Mouse (Mus musculus): ENCODE results near the gene Nprl2. TPM values are rescaled to one million over a fixed set of nuclear protein-coding genes. Genes with fewer than 3 reads are reported as not detected.

Nprl2 gene
- polyA plus RNA-seq (2014; fragmentation: Nextera tagmentation; extraction: Ambion mirVana): 71.5 and 74.9 TPM in 2 replicates

DNA sequence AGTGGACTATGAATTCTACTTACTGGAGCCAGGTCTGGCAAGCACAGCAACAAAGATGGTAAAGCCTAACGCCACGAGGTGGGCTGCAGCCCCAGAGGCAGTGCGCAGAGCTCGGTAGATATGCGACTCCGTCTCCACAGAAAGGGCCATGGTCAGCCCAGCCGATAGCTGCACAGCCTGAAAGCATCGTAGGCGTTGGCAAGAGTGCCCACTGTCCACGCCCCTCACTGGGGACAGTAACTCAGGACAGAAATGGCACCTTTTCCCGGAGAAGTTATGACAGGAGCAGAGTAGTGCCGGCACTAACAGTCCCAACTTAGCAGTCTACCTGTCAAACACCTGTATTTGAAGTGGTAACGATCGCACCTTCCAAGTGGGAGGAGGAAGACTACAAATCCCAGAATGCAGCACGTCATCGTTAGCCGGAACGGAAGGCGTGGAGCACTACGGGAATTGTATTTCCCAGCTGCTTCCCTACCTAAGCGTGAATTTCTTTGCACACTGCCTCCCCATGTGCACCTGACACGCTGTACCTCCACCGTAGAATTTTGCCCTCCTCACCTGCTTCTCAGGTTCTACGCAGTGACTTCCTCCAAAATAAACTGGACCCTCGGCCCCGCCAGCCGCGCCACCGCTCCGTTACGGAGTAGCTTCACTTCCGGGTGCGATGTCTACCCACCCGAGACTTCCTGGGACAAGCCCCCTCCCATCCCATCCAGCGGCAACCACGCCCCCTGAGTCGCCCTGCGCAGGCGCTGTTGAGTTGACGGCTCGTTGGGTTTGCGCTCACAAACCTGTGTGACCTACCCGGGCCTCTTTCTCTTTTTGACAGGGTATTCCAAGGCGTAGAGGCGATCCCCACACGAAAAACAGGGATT, at the start of gene Nprl2, which contains the start of gene Cyb561d2:
TSS of gene Nprl2 (plus strand) at position 753 of the 878 bp plus-strand sequence.
TSS of gene Cyb561d2 (minus strand) at position 720 of the 878 bp plus-strand sequence.
- Histone ChIP-seq H3K4me3 (ENCODE audit: low read depth, low read length) (peak within 1 kb of the TSS; percentile 60), H3K9ac (replicated peaks; ENCODE audit: low read depth, low read length) (peak within 1 kb of the TSS; percentile 54), H3K4me1 (ENCODE audit: control insufficient read depth, insufficient read depth, low read length) (peaks cover 24% of the 10 kb centered on the region), H3K36me3 (ENCODE audit: control insufficient read depth, insufficient read depth, low read length) (peaks cover 33% of the 10 kb centered on the region), H3K27me3 (ENCODE audit: control insufficient read depth, insufficient read depth, low read length) (no peaks in the 10 kb centered on the region), H3K9me3 (ENCODE audit: control insufficient read depth, low read length) (no peaks in the 10 kb centered on the region), H3K27ac (ENCODE audit: low read depth, low read length) (0 out of 2 replicates have a peak within 1 kb of the TSS, but pooled peaks have one; percentile 44), H3K4me2 (ENCODE audit: low read depth, low read length) (peak within 1 kb of the TSS; percentile 85)
- WGBS: 1% methylated on average over 46 of the region's 46 CpGs
- peak; percentile 84 for ATAC-seq (ENCODE audit: low read depth)

DNA sequence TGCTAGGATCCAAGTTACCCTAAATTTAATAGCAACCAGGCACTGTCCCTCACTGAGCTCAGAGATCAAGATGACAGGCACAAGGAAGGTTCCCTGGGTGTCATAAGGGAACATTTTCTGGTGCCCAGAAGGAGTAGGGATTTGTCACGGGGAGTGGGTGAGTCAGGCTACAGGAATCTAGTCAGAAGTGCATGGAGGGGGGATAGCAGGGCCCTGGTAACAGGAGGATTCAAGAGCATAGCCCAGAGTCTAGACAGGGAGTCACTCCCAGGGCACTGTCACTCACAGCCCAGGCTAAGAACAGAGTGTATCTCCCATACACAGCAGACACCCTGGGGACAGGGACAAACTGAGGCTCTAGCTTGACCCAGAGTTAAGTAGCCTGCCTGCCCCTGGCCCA, 48.5 kb upstream of the Nprl2 start:
- H3K9me3 ChIP-seq (ENCODE audit: control insufficient read depth, low read length): no peaks in the 10 kb centered on the region
- H3K36me3 ChIP-seq (ENCODE audit: control insufficient read depth, insufficient read depth, low read length): 0 out of 2 replicates have a peak, but pooled peaks cover 4% of the 10 kb centered on the region
- H3K4me1 ChIP-seq (ENCODE audit: control insufficient read depth, insufficient read depth, low read length): peaks cover 11% of the 10 kb centered on the region; the same call in 1 of the 2 replicates
- H3K27me3 ChIP-seq (ENCODE audit: control insufficient read depth, insufficient read depth, low read length): no peaks in the 10 kb centered on the region
- no peak overlapping the region for H3K27ac ChIP-seq (ENCODE audit: low read depth, low read length)
- H3K4me2 ChIP-seq (ENCODE audit: low read depth, low read length): no peak overlapping the region
- WGBS: 63% methylated on average over 1 of the region's 1 CpGs
- H3K4me3 ChIP-seq (ENCODE audit: low read depth, low read length): no peak overlapping the region
- no peak for ATAC-seq (ENCODE audit: low read depth)
- no peak overlapping the region for H3K9ac ChIP-seq (replicated peaks; ENCODE audit: low read depth, low read length)

DNA sequence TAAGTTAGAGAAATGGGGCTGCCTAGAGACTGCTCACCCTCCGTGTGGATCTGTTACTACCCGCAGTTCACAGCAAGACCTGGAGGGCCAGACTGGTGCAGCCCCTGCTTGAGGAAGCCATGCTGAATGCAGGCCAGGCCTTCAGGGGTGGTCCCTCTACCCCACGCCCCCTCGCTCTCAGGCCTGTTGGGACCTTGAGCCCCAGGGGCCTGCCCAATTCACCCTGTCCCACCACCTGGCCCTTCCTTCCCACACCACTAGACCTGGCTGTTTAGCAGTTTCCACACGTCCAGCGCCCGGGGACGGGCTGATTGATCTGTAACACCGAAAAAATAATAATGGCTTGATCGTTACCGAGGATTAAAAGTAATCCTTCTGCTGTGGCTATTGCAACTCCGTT, 47.8 kb upstream of the Nprl2 start:
- Histone ChIP-seq H3K4me2 (ENCODE audit: low read depth, low read length) (no peak overlapping the region), H3K9ac (replicated peaks; ENCODE audit: low read depth, low read length) (no peak overlapping the region), H3K27me3 (ENCODE audit: control insufficient read depth, insufficient read depth, low read length) (no peaks in the 10 kb centered on the region), H3K4me3 (ENCODE audit: low read depth, low read length) (no peak overlapping the region), H3K9me3 (ENCODE audit: control insufficient read depth, low read length) (no peaks in the 10 kb centered on the region), H3K27ac (ENCODE audit: low read depth, low read length) (no peak overlapping the region), H3K36me3 (ENCODE audit: control insufficient read depth, insufficient read depth, low read length) (0 out of 2 replicates have a peak, but pooled peaks cover 4% of the 10 kb centered on the region), H3K4me1 (ENCODE audit: control insufficient read depth, insufficient read depth, low read length) (peaks cover 11% of the 10 kb centered on the region; the same call in 1 of the 2 replicates)
- 68% methylated on average over 12 of the region's 12 CpGs for WGBS
- no peak for ATAC-seq (ENCODE audit: low read depth)

- 90% methylated on average over 3 of the region's 3 CpGs for WGBS
- H3K27ac ChIP-seq (ENCODE audit: low read depth, low read length): no peak overlapping the region
- no peaks in the 10 kb centered on the region for H3K9me3 ChIP-seq (ENCODE audit: control insufficient read depth, low read length)
- H3K27me3 ChIP-seq (ENCODE audit: control insufficient read depth, insufficient read depth, low read length): no peaks in the 10 kb centered on the region
- H3K4me3 ChIP-seq (ENCODE audit: low read depth, low read length): no peak overlapping the region
- H3K36me3 ChIP-seq (ENCODE audit: control insufficient read depth, insufficient read depth, low read length): 0 out of 2 replicates have a peak, but pooled peaks cover 4% of the 10 kb centered on the region
- no peak for ATAC-seq (ENCODE audit: low read depth)
- H3K9ac ChIP-seq (replicated peaks; ENCODE audit: low read depth, low read length): no peak overlapping the region
- no peak overlapping the region for H3K4me2 ChIP-seq (ENCODE audit: low read depth, low read length)
- H3K4me1 ChIP-seq (ENCODE audit: control insufficient read depth, insufficient read depth, low read length): peaks cover 11% of the 10 kb centered on the region; the same call in 1 of the 2 replicates
Observed at GRCm38 (mm10) chr9:107496359-107496758, 45.7 kb upstream of the Nprl2 start.

- ATAC-seq (ENCODE audit: low read depth): no peak
- H3K4me2 ChIP-seq (ENCODE audit: low read depth, low read length): no peak overlapping the region
- H3K4me3 ChIP-seq (ENCODE audit: low read depth, low read length): no peak overlapping the region
- no peak overlapping the region for H3K9ac ChIP-seq (replicated peaks; ENCODE audit: low read depth, low read length)
- H3K9me3 ChIP-seq (ENCODE audit: control insufficient read depth, low read length): no peaks in the 10 kb centered on the region
- H3K4me1 ChIP-seq (ENCODE audit: control insufficient read depth, insufficient read depth, low read length): peaks cover 23% of the 10 kb centered on the region
- 65% methylated on average over 3 of the region's 3 CpGs for WGBS
- H3K27me3 ChIP-seq (ENCODE audit: control insufficient read depth, insufficient read depth, low read length): no peaks in the 10 kb centered on the region
- H3K27ac ChIP-seq (ENCODE audit: low read depth, low read length): no peak overlapping the region
- 0 out of 2 replicates have a peak, but pooled peaks cover 4% of the 10 kb centered on the region for H3K36me3 ChIP-seq (ENCODE audit: control insufficient read depth, insufficient read depth, low read length)
Observed at GRCm38 (mm10) chr9:107500708-107501286, 41.2 kb upstream of the Nprl2 start.

DNA sequence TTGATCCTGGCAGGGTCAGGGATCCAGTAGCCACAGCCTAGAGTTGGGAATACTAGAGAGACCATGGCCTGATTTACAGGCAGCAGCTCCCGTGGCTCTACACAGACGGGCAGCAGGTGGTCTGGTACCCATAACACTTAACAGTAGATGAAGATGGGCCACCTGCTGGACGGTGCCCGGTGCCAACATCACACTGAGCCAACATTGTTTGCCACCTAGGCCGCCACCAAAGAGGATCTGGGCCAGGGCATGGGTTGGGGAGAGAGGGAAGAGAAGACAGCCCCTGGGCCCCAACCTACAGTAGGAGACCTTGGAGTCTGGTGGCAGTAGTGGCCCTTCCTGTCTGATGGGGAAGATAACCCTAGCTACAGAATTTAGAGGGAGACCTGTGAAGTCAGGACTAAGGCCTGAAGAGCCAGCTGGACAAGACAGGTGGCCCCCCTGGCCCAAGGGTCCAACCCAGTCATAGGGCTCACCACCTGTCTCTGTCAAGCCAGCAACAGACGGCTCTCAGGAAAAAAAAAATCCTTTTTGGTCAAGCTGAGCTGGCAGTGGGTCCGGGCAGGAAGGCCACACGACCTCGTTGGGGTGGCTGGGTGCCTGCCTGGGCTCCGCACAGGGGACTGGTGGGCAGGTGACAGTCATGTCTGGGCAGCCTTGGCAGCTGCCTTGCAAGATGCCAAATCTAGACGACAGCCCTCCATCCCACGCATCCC, 39.7 kb upstream of the Nprl2 start:
- Histone ChIP-seq H3K36me3 (ENCODE audit: control insufficient read depth, insufficient read depth, low read length) (0 out of 2 replicates have a peak, but pooled peaks cover 4% of the 10 kb centered on the region), H3K4me2 (ENCODE audit: low read depth, low read length) (no peak overlapping the region), H3K9ac (replicated peaks; ENCODE audit: low read depth, low read length) (no peak overlapping the region), H3K27ac (ENCODE audit: low read depth, low read length) (no peak overlapping the region), H3K27me3 (ENCODE audit: control insufficient read depth, insufficient read depth, low read length) (no peaks in the 10 kb centered on the region), H3K4me1 (ENCODE audit: control insufficient read depth, insufficient read depth, low read length) (peaks cover 38% of the 10 kb centered on the region), H3K4me3 (ENCODE audit: low read depth, low read length) (no peak overlapping the region), H3K9me3 (ENCODE audit: control insufficient read depth, low read length) (no peaks in the 10 kb centered on the region)
- WGBS: 79% methylated on average over 12 of the region's 12 CpGs
- ATAC-seq (ENCODE audit: low read depth): no peak

- Histone ChIP-seq H3K9ac (replicated peaks; ENCODE audit: low read depth, low read length) (no peak overlapping the region), H3K36me3 (ENCODE audit: control insufficient read depth, insufficient read depth, low read length) (no peaks in the 10 kb centered on the region), H3K9me3 (ENCODE audit: control insufficient read depth, low read length) (no peaks in the 10 kb centered on the region), H3K4me3 (ENCODE audit: low read depth, low read length) (no peak overlapping the region), H3K27me3 (ENCODE audit: control insufficient read depth, insufficient read depth, low read length) (no peaks in the 10 kb centered on the region), H3K27ac (ENCODE audit: low read depth, low read length) (peak overlapping the region; percentile 83), H3K4me1 (ENCODE audit: control insufficient read depth, insufficient read depth, low read length) (peaks cover 61% of the 10 kb centered on the region), H3K4me2 (ENCODE audit: low read depth, low read length) (no peak overlapping the region)
- 35% methylated on average over 19 of the region's 19 CpGs for WGBS
- ATAC-seq (ENCODE audit: low read depth): peak; percentile 54
Observed at GRCm38 (mm10) chr9:107504662-107505537, 37.1 kb upstream of the Nprl2 start.

DNA sequence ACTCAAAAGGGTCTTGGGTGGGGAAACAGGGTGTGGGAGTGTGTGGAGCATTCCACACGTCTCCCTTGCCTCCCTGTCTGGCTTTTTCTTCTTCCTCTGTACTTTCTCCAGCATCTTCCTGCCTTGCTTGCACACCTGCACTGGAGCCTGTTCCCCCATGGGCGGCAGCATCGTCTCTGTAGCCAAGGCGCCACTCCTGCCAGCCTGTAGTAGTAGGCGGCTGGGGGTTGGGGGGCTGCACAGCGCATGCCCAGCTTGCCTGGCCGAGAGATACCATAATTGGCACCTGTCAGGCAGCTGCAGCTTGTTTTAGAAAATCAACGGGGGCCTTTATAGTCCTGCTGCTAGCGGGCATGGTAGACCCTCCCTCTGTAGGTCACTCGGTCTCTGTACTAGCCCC, 33.8 kb upstream of the Nprl2 start:
- WGBS: 40% methylated on average over 10 of the region's 10 CpGs
- ATAC-seq (ENCODE audit: low read depth): no peak

More for the DNA sequence above, 33.8 kb upstream of the Nprl2 start:
- Histone ChIP-seq H3K4me2 (ENCODE audit: low read depth, low read length) (no peak overlapping the region), H3K27me3 (ENCODE audit: control insufficient read depth, insufficient read depth, low read length) (no peaks in the 10 kb centered on the region), H3K9me3 (ENCODE audit: control insufficient read depth, low read length) (no peaks in the 10 kb centered on the region), H3K4me3 (ENCODE audit: low read depth, low read length) (no peak overlapping the region), H3K36me3 (ENCODE audit: control insufficient read depth, insufficient read depth, low read length) (no peaks in the 10 kb centered on the region), H3K27ac (ENCODE audit: low read depth, low read length) (peak overlapping the region; percentile 7), H3K4me1 (ENCODE audit: control insufficient read depth, insufficient read depth, low read length) (peaks cover 80% of the 10 kb centered on the region), H3K9ac (replicated peaks; ENCODE audit: low read depth, low read length) (no peak overlapping the region)

Measured in neural tube, embryonic 14.5 days (tissue).